Mouse (Mus musculus): ENCODE data around the gene 4931440F15Rik. TPM values are rescaled to one million over a fixed set of nuclear protein-coding genes. Genes with fewer than 3 reads are reported as not detected.

4931440F15Rik gene
- polyA plus RNA-seq, 1 experiment from 2014 or later = 0.12 TPM

- no peak for TF ChIP-seq CTCF (IDR thresholded peaks at IDR 0.05; ENCODE audit: low read depth)
- ATAC-seq = no peak
- H3K9ac ChIP-seq (ENCODE audit: low read depth, low read length) = no peak overlapping the region
- H3K27ac ChIP-seq (ENCODE audit: low read depth, low read length) = no peak overlapping the region
- no peak overlapping the region for H3K4me2 ChIP-seq (replicated peaks; ENCODE audit: low read depth)
- H3K9me3 ChIP-seq (ENCODE audit: control insufficient read depth) = no peaks in the 10 kb centered on the region
- 84% methylated on average over 2 of the region's 2 CpGs for WGBS
- H3K27me3 ChIP-seq (replicated peaks; ENCODE audit: control insufficient read depth, insufficient read depth, low read length) = no peaks in the 10 kb centered on the region; the same call in 1 of the 2 replicates
- H3K4me3 ChIP-seq (ENCODE audit: low read depth, low read length) = no peak overlapping the region
- H3K36me3 ChIP-seq (ENCODE audit: control insufficient read depth, insufficient read depth) = no peaks in the 10 kb centered on the region
- no peaks in the 10 kb centered on the region for H3K4me1 ChIP-seq (replicated peaks; ENCODE audit: control insufficient read depth, insufficient read depth, low read length)
These were observed 2.3 kb downstream of the 4931440F15Rik start for GRCm38 (mm10) chr11:29823141-29823540.

- Histone ChIP-seq H3K9me3 (ENCODE audit: control insufficient read depth) (no peaks in the 10 kb centered on the region), H3K4me3 (ENCODE audit: low read depth, low read length) (no peak overlapping the region), H3K4me1 (replicated peaks; ENCODE audit: control insufficient read depth, insufficient read depth, low read length) (no peaks in the 10 kb centered on the region), H3K36me3 (ENCODE audit: control insufficient read depth, insufficient read depth) (no peaks in the 10 kb centered on the region), H3K27ac (ENCODE audit: low read depth, low read length) (no peak overlapping the region), H3K4me2 (replicated peaks; ENCODE audit: low read depth) (no peak overlapping the region), H3K27me3 (replicated peaks; ENCODE audit: control insufficient read depth, insufficient read depth, low read length) (no peaks in the 10 kb centered on the region), H3K9ac (ENCODE audit: low read depth, low read length) (no peak overlapping the region)
- ATAC-seq = no peak
- no peak for TF ChIP-seq CTCF (IDR thresholded peaks at IDR 0.05; ENCODE audit: low read depth)
These were observed 9.8 kb downstream of the 4931440F15Rik start for GRCm38 (mm10) chr11:29815670-29816069.

- Histone ChIP-seq H3K9ac (ENCODE audit: low read depth, low read length) (no peak overlapping the region), H3K27ac (ENCODE audit: low read depth, low read length) (no peak overlapping the region), H3K4me1 (replicated peaks; ENCODE audit: control insufficient read depth, insufficient read depth, low read length) (no peaks in the 10 kb centered on the region), H3K36me3 (ENCODE audit: control insufficient read depth, insufficient read depth) (no peaks in the 10 kb centered on the region), H3K27me3 (replicated peaks; ENCODE audit: control insufficient read depth, insufficient read depth, low read length) (no peaks in the 10 kb centered on the region), H3K4me2 (replicated peaks; ENCODE audit: low read depth) (no peak overlapping the region), H3K9me3 (ENCODE audit: control insufficient read depth) (no peaks in the 10 kb centered on the region), H3K4me3 (ENCODE audit: low read depth, low read length) (no peak overlapping the region)
- TF ChIP-seq CTCF (IDR thresholded peaks at IDR 0.05; ENCODE audit: low read depth) = no peak
- no peak for ATAC-seq
- 74% methylated on average over 3 of the region's 3 CpGs for WGBS
These were observed 10.2 kb downstream of the 4931440F15Rik start for GRCm38 (mm10) chr11:29815261-29815660.

GRCm38 (mm10) chr11:29813267-29813666, 12.2 kb downstream of the 4931440F15Rik start:
- Histone ChIP-seq H3K9me3 (ENCODE audit: control insufficient read depth) (no peaks in the 10 kb centered on the region), H3K4me2 (replicated peaks; ENCODE audit: low read depth) (no peak overlapping the region), H3K4me3 (ENCODE audit: low read depth, low read length) (no peak overlapping the region), H3K9ac (ENCODE audit: low read depth, low read length) (no peak overlapping the region), H3K36me3 (ENCODE audit: control insufficient read depth, insufficient read depth) (no peaks in the 10 kb centered on the region), H3K27me3 (replicated peaks; ENCODE audit: control insufficient read depth, insufficient read depth, low read length) (no peaks in the 10 kb centered on the region), H3K27ac (ENCODE audit: low read depth, low read length) (no peak overlapping the region), H3K4me1 (replicated peaks; ENCODE audit: control insufficient read depth, insufficient read depth, low read length) (no peaks in the 10 kb centered on the region)
- no peak for ATAC-seq
- TF ChIP-seq CTCF (IDR thresholded peaks at IDR 0.05; ENCODE audit: low read depth) = no peak
- whole genome bisulfite sequencing = 74% methylated on average over 1 of the region's 1 CpGs

- H3K4me1 ChIP-seq (replicated peaks; ENCODE audit: control insufficient read depth, insufficient read depth, low read length) = no peaks in the 10 kb centered on the region
- no peak overlapping the region for H3K4me3 ChIP-seq (ENCODE audit: low read depth, low read length)
- no peak overlapping the region for H3K4me2 ChIP-seq (replicated peaks; ENCODE audit: low read depth)
- H3K36me3 ChIP-seq (ENCODE audit: control insufficient read depth, insufficient read depth) = no peaks in the 10 kb centered on the region
- no peak overlapping the region for H3K27ac ChIP-seq (ENCODE audit: low read depth, low read length)
- no peak for ATAC-seq
- no peak overlapping the region for H3K9ac ChIP-seq (ENCODE audit: low read depth, low read length)
- TF ChIP-seq CTCF (IDR thresholded peaks at IDR 0.05; ENCODE audit: low read depth) = peak; percentile 15
- 84% methylated on average over 3 of the region's 3 CpGs for WGBS
- H3K27me3 ChIP-seq (replicated peaks; ENCODE audit: control insufficient read depth, insufficient read depth, low read length) = no peaks in the 10 kb centered on the region
- no peaks in the 10 kb centered on the region for H3K9me3 ChIP-seq (ENCODE audit: control insufficient read depth)
These were observed 13.0 kb downstream of the 4931440F15Rik start for GRCm38 (mm10) chr11:29812475-29812874.

- Histone ChIP-seq H3K4me2 (replicated peaks; ENCODE audit: low read depth) (no peak overlapping the region), H3K4me1 (replicated peaks; ENCODE audit: control insufficient read depth, insufficient read depth, low read length) (no peaks in the 10 kb centered on the region), H3K36me3 (ENCODE audit: control insufficient read depth, insufficient read depth) (no peaks in the 10 kb centered on the region), H3K9ac (ENCODE audit: low read depth, low read length) (no peak overlapping the region), H3K9me3 (ENCODE audit: control insufficient read depth) (no peaks in the 10 kb centered on the region), H3K4me3 (ENCODE audit: low read depth, low read length) (no peak overlapping the region), H3K27ac (ENCODE audit: low read depth, low read length) (no peak overlapping the region), H3K27me3 (replicated peaks; ENCODE audit: control insufficient read depth, insufficient read depth, low read length) (no peaks in the 10 kb centered on the region)
- no peak for ATAC-seq
- 78% methylated on average over 3 of the region's 3 CpGs for WGBS
- no peak for TF ChIP-seq CTCF (IDR thresholded peaks at IDR 0.05; ENCODE audit: low read depth)
These were observed 15.1 kb downstream of the 4931440F15Rik start for GRCm38 (mm10) chr11:29810324-29810723.
